Mouse (Mus musculus) right cerebral cortex, postnatal 10 days (tissue): ENCODE measurements around the gene Eed.

Experiments used
- DNase-seq, 2 experiments: peaks; one replicate each; pipeline ENCODE4 v3.0.0; 2021; ENCODE audit warnings: low spot score in 2 of 2

Gene Eed

DNA sequence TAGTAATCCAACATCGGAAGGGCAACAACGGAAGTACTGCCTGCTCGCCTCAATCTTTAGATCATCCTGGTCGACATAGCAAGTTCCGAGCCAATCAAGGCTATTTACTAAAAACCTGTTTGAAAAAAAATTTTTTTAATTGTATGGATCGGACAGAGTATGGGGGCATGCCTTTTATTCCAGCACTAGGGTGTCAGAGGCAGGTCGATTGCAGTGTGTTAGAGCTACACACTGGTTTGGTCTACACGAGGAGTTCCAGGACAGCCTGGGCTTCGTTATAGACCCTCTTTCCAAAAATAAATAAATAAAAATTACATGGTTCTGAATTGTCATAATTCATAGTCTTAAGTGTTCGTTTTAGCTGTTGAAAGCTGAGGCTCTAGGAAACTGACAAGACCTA is 774 bp upstream of the Eed start:
- DNase-seq, result no peak

DNA sequence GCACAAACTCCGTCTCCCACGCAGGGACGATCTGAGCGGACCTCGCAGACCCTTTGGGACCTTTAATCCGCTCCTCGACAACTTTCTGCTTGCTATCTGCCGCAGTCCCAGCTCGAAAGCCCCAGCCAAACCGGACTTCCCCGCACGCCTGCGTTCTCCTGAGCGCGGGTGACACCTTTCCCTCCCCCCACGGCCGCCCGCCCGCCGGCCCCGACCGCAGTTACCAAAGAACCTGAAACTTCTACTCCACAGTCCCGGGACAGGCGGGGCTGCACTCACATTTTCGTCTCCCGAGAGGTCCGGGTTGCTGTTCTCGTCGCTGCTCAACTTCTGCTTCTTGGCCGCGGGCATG is 674 bp downstream of the Eed start:
- DNase-seq, result no peak

DNA sequence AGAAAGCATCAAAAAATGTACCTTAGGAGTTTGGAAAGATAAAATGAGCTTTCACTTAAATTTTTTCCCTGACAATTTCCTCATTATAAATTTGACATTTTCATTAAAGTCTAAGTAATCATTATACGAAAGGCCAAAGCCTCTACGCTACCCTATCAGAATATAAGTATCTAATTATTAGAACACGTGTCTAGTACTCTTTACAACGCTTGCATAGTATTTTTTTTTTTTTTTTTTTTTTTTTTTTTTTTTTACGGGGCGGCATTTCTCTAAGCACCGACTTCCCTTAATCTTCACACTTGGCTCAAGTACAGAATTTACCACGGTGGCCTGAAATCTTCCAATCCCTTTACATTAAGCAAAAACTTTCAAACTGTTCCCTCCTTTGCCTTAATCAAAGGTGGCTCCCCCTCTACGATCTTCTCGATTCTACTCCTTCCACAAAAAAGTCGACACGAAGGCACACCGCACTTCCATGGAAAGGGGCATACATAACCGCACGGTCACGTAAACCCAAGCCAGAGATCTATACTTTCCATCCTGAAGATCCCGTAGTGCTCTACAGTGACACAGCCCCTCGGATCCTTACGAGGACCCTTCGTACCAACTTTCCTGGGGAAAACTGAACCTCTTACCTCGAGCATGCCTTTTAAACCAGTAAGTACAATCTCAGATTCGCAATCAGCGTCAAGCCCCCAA is 1.2 kb downstream of the Eed start:
- peak in 1 of 2 experiments; percentile 25 for DNase-seq

DNA sequence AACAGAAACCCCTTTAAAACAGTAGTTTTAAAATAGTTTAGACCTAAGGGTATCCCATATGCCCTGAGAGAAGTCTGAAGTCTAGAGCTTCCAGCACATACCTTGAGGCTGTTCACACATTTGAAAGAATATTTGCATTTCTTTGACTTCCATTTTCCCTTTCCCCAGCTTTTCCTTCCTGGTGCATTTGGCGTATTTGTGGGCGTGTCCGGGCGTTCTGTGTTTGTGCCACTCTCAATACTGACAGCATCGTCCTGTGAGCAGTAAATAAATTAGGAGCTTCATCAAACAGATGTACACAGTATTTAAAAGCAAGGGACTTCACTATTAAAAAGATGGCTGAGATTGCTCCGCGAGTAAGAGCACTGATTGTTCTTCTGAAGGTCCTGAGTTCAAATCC is 4.0 kb downstream of the Eed start:
- no peak for DNase-seq

DNA sequence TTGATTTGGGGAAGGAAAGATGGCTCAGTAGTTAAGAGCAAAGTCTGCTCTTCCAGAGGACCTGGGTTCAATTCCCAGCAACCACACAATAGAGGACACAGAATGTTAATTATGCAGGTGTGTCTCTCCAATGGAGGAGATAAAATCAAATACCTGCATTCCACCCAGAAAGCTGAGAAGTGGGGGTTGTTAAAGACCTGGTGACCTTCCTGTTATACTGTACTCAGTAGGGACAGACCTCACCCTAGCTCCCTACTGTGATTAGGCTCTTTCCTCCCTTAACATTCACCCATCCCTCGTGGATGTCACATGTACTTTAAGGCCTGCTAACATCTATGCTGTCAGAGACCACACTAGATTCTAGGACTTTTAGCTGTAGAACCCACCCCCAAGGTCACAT is 5.2 kb downstream of the Eed start:
- no peak for DNase-seq

DNA sequence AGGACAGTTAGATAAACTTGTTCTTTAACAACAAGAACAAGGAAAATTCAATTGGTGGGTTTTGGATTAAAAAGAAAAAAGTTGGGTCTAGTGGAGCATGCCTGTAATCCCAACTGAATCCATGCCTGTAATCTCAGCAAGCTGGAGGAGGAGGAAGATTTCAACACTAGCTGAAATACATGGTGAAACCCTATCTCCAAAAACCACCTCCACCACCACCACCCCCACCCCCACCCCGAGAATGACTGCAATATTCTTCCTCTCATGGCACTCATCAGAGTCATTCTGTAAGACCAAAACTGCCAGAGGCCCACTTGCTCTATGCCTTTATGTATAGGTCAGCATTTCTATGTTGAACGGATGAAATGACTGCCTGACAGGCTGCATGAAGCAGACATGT is 13.5 kb downstream of the Eed start:
- DNase-seq, result no peak

DNA sequence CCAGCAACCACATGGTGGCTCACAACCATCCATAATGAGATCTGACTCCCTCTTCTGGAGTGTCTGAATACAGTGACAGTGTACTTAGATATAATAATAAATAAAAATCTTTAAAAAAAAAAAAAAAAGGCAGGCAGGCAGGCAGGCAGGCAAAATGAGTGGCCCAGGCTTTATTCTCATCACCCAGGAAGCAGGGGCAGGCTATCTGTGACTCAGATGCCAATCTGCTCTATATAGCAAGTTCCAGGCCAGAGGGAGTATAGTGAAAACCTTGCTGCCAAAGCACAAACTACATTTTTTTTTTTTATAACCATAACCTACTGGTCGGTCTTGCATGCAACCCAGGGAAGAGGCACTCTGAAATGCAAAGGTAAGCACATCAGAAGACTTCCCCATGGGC is 14.0 kb downstream of the Eed start:
- DNase-seq, result no peak

DNA sequence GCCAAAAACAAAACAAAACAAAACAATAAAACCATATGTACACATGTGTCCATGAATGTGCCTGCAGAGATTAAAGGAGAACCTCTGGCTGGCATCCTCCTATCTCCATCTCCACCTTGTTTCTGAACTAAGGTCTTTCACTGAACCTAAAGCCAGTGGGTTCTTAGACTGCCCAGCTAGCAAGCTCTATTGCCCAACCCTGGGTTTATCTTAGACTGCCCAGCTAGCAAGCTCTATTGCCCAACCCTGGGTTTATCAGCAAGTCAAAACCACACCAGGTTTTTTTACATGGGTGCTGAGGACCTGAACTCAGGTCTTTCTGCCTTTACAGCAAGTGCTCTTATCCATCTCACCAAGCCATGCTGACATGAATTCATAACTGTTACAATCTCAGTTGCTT is 17.6 kb downstream of the Eed start:
- DNase-seq, result no peak

DNA sequence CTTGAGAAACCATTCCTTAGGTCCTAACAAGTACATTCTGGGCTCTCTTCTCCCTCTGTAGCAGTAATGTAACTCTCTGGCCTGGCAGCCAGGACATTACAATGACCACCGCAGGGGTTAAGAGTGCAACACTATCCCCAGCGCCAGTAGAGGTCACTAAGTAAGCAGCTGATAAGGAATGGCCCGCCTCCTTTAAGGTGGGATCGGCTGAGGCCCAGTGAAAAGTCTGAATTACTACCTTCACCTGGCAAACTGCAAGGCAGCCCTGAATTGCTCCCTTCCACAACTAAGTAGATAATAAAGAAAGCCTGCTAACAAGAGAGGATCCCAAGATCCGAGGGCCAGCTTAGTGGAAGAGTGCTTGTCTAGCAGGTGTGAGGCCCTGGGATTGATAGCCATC is 23.5 kb downstream of the Eed start:
- no peak for DNase-seq

DNA sequence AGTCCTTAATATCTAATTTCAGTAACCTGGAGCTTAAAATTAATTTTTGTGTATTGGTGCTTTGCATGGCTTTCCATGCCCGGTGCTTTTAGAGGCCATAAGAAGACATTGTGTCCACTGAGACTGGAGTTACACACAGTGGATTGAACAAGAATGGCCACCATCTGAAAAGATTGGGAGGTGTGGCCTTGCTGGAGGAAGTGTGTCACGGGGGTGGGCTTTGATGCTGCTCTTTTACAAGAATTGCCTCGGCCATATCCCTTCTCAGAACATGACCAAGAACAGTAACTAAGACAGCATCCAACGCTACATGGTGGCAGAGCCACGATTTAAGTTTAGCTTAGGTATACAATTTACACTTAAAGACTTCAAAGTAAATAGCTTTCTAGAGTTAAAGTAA is 26.5 kb downstream of the Eed start:
- DNase-seq, result no peak

DNA sequence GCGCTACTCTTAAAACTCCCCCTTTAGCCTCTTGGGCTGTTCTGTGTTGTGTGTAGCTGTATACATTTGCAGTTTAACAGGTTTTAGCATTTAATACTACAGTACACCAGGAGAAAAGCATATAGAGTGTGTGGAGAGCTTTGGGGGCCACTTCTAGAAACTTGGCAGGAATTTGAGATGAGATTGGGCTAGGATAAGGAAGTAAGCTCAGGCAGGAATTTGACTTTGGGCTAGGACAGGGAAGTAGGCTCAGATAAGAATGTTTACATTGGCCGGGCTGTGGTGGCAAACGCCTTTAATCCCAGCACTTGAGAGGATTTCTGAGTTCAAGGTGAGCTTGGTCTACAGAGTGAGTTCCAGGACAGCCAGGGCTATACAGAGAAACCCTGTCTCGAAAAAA is 31.4 kb downstream of the Eed start:
- no peak for DNase-seq

DNA sequence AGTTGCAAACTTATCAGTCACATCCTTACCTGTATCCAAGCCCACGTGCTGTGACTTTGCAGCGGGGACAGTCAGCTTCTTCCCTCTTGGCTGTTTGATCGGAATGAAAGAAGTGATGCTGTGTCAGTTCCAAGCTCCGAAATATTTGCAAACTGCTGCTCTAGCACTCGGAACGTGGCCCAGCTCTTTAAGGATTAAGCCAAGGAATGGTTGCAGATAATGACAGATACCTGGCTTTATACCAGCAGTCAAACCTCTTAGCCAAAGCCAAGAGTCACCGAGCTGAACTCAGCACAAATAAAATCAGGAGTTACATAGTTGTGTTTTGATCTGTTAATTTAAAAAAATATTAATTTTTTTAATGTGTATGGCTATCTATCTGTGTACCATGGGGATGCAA is 32.8 kb downstream of the Eed start:
- DNase-seq, result no peak

DNA sequence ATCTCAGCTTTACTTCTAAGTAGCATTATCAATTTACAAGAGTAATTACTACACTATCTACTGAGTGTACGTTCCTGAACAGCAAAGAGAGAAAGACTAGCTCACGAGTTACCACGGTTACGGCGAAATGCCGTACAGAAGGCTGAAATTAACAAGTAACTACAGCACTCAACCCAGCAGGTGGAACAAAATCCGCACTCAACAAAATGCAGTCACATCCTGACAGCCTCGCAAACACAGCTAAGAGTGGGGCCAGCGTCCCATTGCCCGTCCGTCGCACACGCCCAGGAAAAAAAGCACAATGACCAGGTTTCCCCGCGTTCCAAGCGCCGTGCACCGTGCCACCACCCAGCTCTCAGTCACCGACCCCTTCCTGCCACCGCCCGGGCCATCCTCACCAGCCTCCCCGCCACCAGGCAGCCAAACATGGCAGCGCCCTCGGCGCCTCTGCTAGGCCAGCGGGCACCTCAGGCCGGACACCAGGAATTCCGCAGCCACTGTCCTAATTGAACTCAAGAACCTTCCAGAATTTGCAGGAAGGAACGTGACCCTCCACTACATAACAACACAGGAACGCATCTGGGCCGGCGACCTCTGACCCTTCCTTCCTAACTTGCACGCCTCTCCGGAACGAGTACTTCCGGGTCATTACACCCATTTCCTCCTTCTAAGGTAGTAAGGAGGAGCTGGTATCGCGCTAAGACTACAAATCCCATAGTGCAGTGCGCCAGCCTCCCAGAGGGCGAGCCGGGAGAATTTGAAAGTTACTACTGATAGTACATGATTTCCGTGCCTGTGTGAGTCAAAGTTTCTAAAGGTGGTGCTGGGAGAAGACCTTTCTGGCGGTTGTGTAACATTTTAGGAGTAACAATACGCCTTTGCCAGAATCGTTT is 40.0 kb downstream of the Eed start, which contains the start of gene Hikeshi:
Gene Hikeshi (minus strand): TSS at position 634 of the 893 bp plus-strand sequence.
- DNase-seq, result peak; percentile 96 to 98

DNA sequence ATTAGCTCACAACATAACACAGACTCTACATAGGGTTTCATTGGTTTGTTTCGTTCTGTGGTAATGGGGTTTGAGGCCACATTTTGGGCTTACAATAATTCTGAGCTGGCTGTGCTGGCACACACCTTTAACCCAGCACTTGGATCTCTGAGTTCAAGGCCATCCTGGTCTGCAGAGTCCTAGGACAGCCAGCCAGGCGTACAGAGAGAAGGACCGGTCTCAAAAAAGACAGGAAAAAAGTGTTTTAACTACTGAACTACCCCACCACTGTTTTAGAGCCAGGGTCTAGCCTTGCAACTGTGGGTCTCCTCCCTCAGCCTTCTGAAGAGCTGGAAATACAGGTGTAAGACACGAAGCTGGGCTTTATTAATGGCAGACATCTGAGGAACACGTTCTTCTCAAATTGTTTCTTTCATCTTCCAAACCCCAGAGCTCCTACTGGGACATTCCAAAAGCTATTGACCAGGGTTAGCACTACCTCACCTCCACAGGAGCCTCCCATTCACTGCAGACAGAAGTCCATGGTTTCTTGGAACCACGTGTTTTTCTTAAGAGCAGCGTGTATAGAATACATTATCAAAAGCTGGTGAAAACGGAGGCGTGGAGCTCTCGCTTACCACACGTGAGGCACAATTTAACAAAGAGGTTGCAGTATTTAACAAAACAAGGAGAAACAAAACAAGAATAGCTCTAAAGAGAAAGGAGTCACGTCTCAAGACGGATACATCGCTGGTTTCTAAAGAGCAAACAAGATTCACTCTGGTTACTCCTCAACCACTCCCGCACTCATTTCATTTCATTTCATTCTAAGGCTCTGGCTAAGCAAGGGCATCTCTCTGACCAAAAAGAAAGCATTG is 41.1 kb downstream of the Eed start:
- no peak for DNase-seq

DNA sequence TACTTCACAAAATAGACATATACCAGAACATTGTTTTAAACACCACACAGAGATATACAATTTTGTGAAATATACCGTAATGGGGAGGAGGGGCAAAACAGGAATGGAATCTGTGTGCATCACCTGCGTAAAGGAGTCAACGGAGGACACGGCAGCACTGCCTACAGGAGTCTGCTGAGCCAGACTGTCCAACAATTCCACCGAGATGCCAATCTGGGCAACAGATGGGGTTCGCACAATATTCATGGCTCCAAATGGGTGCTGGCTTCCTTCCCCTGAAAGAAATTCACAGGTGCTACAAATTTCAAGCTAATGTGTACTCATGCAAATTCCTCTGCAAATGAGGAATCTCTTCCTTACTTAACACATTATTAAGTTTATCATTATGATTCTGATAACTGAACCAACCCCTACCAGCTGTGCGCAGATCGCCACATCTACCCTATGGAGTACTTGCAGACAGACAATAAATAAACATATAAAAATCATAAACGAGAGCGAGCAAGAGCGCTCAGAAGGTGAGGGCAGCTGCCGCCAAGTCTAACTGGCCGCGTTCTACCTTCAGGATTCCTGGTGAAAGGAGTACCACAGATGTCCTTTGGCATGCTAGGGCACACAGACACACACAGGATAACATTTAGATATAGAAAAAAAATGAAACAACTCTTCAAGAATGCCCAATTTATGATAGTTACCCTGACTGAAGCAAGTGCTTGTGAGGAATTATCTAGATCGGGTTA is 57.2 kb downstream of the Eed start:
- DNase-seq, result peak; percentile 79 to 88

DNA sequence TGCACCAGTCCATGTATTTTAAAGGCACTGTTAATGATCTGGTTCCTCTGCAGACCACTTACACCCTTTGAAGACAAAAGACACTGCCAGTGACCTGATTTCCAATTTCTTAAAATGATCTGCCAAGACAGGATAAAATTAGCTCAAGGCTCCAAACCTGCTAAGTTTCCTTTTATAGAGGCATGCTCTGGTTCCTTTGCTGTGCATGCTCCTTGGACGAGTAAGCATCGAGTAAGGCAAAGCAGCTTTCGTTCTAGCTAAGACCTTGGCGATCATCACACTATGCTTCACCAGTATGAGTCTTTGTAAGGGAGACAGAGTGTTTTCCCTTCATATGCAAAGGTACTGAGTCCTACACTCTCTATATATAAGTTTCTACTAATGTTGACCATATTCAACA is 63.0 kb downstream of the Eed start:
- DNase-seq, result no peak

DNA sequence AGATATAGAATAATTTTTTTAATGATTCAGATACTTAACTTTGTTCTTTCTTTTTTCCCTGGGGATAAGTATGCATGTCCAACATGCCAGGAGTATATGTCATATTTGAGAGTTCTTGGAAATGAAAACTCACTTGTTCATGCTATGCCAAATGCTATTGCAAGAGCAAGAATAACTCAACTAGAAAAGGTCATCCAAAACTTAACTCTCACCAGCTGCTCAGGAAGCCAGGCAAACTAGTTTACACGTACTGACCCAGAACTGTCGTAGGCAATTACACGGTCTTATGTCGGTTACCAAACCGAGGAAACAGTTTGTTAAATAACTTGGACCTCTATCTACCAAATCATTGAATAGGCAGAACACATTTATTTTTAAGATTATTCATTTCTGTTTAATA is 64.1 kb downstream of the Eed start:
- no peak for DNase-seq

DNA sequence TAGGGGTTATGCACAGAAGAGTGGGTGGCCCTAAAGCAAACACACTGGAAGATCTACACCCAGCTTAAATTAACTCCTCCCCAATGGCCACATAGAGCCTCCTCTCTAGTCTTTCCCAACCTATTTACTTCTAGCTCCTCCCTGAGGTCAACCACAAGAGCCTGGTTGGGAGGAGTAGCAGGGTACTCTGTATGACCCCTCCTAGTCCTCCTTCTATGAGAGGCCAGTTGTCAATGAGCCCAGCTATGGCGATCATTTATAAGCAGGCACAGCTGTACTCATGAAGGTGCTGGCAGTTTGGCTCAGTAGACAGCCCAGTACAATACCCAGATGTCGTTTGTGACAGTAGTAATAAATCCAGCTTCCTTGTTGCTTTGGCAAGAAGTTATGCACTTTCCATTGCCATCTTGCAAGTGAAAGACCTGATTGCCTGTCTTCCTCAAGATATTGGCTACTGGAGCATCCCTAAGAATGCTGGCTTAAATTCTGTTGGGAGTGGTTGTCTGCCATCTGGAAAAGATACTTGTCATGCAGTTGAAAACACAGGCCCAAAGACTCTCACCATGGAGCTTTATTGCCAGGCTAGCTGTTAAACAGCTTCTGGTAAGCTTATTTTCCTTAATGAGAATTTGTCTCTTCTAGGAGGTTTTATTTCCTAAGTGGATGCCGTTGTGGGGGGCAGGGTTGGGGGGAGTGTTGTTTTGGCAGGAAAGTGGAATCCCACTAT is 67.2 kb downstream of the Eed start:
- DNase-seq, result no peak

DNA sequence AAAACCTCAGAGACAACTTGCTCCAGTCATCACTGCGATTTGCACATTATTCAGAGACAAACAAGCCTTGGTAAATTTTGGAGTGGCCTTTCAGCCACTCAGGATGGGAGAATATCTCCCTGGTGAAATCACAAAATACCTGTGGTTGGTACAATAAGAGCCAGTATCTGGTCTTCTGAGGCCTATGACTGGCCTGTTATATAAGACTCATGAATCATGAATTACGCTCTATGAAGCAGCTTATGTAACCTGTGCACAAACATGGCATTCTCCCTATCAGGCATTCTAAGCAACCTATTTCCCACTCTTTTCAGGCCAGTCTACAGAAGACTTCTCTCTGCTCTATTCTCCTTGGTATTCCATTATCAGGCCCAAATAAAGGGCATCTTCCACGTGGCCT is 68.4 kb downstream of the Eed start:
- DNase-seq, result no peak

DNA sequence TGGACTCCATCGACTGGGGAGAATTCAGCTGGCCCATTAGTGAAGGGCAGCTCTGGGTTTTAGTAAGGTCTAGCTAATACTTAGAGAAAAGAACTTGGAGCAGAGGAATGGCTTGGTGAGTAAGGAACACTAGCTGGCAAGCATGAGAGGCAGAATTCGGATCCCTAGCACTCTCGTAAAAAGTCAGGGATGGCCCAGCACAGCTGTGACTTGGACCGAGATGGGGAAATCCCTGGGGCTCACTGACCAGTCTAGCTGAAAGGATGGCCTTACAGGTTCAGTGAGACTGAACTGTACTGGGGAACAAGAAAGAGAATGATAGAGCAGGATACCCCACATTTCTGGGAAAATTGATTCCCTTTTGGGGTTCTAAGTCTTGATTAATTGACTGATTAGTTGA is 71.1 kb downstream of the Eed start:
- DNase-seq, result no peak
